In the genomic region with DNA sequence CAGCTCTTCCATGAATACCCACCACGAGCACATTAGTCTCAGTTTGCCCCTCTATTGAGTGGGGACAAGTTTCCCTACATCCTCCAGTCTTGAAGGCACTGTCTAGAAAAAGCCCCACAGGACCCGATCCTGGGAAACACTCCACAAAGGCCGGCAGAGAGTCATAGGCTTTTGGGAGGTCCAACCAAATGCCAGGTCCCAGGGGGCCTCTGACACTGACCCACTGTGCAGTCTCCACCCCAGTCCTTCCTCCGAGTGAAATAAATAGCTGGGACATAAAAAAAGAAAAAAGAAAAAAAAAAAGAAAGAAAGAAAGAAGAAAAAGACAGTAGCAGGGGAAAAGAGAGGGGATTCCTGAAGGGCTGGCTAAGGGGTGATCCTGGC, we compare ENCODE assay signal across 9 mouse cellular contexts. TPM values are rescaled to one million over a fixed set of nuclear protein-coding genes. Genes with fewer than 3 reads are reported as not detected.
DNase-seq lines count a peak whose midpoint lies in the region; ATAC-seq and TF ChIP-seq lines count a peak whose summit lies in the region.
"Had no signal": no experiment of that assay in that cellular context is flagged by ENCODE, and none has a peak within 500 bp of the region (broad histone marks: within the 10 kb centered on the region; RNA-seq: fewer than 3 reads in every experiment).

No protein-coding gene starts in this region.

- no peaks in the 10 kb centered on the region for H3K36me3 ChIP-seq in heart, embryonic 11.5 days (ENCODE audit: control insufficient read depth, insufficient read depth, low read length)
- no peaks in the 10 kb centered on the region for H3K36me3 ChIP-seq in hindbrain, postnatal 0 days (ENCODE audit: insufficient read depth, low read length)
- H3K36me3 ChIP-seq in liver, postnatal 0 days (replicated peaks; ENCODE audit: insufficient read depth, low read length), result no peaks in the 10 kb centered on the region

- peaks cover 17% of the 10 kb centered on the region for H3K27me3 ChIP-seq in heart, embryonic 11.5 days (ENCODE audit: control insufficient read depth, insufficient read depth, low read length)
- H3K27me3 ChIP-seq in hindbrain, postnatal 0 days (ENCODE audit: insufficient read depth, low read length), result no peaks in the 10 kb centered on the region
- peaks cover 21% of the 10 kb centered on the region; the same call in 1 of the 2 replicates for H3K27me3 ChIP-seq in liver, postnatal 0 days (ENCODE audit: insufficient read depth, low read length)

- TF ChIP-seq CTCF in bone marrow, adult 2 months (IDR thresholded peaks at IDR 0.05; ENCODE audit: control insufficient read depth, insufficient read depth, low read length), result no peak
- TF ChIP-seq CTCF in hindbrain, postnatal 0 days (IDR thresholded peaks at IDR 0.05; ENCODE audit: low read depth), result no peak
- TF ChIP-seq CTCF in liver, postnatal 0 days (IDR thresholded peaks at IDR 0.05; ENCODE audit: low read depth), result no peak

- H3K4me1 ChIP-seq in heart, embryonic 11.5 days (ENCODE audit: control insufficient read depth, insufficient read depth, low read length), result peaks cover 27% of the 10 kb centered on the region
- H3K4me1 ChIP-seq in bone marrow, adult 2 months (ENCODE audit: control insufficient read depth, insufficient read depth, low read length), result peaks cover 5% of the 10 kb centered on the region; the same call in 1 of the 2 replicates
- peaks cover 18% of the 10 kb centered on the region for H3K4me1 ChIP-seq in hindbrain, postnatal 0 days (ENCODE audit: insufficient read depth, low read length)
- H3K4me1 ChIP-seq in liver, postnatal 0 days (ENCODE audit: insufficient read depth), result peaks cover 19% of the 10 kb centered on the region

- H3K9ac ChIP-seq in heart, embryonic 11.5 days (ENCODE audit: low read depth, low read length), result no peak overlapping the region
- 0 out of 2 replicates have a peak overlapping the region, but pooled peaks have one; percentile 67 for H3K9ac ChIP-seq in hindbrain, postnatal 0 days (replicated peaks; ENCODE audit: low read length)
- no peak overlapping the region; the same call in 1 of the 2 replicates for H3K9ac ChIP-seq in liver, postnatal 0 days (replicated peaks)

- WGBS in heart, embryonic 11.5 days (ENCODE audit: insufficient replicate concordance), result 56% methylated on average over 4 of the region's 4 CpGs
- WGBS in bone marrow, adult 2 months, result 23% methylated on average over 4 of the region's 4 CpGs
- 14% methylated on average over 4 of the region's 4 CpGs for WGBS in hindbrain, postnatal 0 days
- WGBS in liver, postnatal 0 days (ENCODE audit: insufficient replicate concordance), result 29% methylated on average over 4 of the region's 4 CpGs

- TF ChIP-seq POLR2A in bone marrow, adult 2 months (IDR thresholded peaks at IDR 0.05; ENCODE audit: borderline replicate concordance, control insufficient read depth, low read depth, low read length), result no peak

- ATAC-seq in heart, embryonic 11.5 days (replicated peaks; ENCODE audit: insufficient number of reproducible peaks, low FRiP score, low TSS enrichment), result no peak
- no peak for ATAC-seq in hindbrain, postnatal 0 days
- no peak for ATAC-seq in liver, postnatal 0 days
- no peak for ATAC-seq in megakaryocyte progenitor cell, adult 5-6 weeks (replicated peaks; ENCODE audit: poor library complexity)
- ATAC-seq in megakaryocyte-erythroid progenitor cell, adult 5-6 weeks (replicated peaks; ENCODE audit: low FRiP score, low TSS enrichment, poor library complexity, severe bottlenecking), result no peak

- H3K27ac ChIP-seq in heart, embryonic 11.5 days (ENCODE audit: low read depth, low read length), result no peak overlapping the region
- H3K27ac ChIP-seq in bone marrow, adult 2 months (ENCODE audit: control insufficient read depth, insufficient read depth, low read depth, low read length, poor library complexity), result peak overlapping the region; percentile 26; the same call in 1 of the 2 replicates
- no peak overlapping the region for H3K27ac ChIP-seq in hindbrain, postnatal 0 days
- 0 out of 2 replicates have a peak overlapping the region, but pooled peaks have one; percentile 29 for H3K27ac ChIP-seq in liver, postnatal 0 days (ENCODE audit: low read depth)

- no peak for DNase-seq in heart, postnatal 36 days
- no peak for DNase-seq in hindbrain, postnatal 0 days (ENCODE audit: low spot score)
- DNase-seq in liver, postnatal 0 days, result no peak
- DNase-seq in adrenal gland, adult 8-10 months, result no peak

- peak overlapping the region; percentile 94 for H3K4me2 ChIP-seq in heart, embryonic 11.5 days
- H3K4me2 ChIP-seq in hindbrain, postnatal 0 days (ENCODE audit: low read depth, low read length), result peak overlapping the region; percentile 93
- H3K4me2 ChIP-seq in liver, postnatal 0 days (ENCODE audit: low read depth, low read length), result peak overlapping the region; percentile 84

- TF ChIP-seq EP300 in liver, postnatal 0 days (IDR thresholded peaks at IDR 0.05; ENCODE audit: low read depth), result no peak

- H3K9me3 ChIP-seq in heart, embryonic 11.5 days (replicated peaks; ENCODE audit: control insufficient read depth, low read length), result no peaks in the 10 kb centered on the region
- no peaks in the 10 kb centered on the region for H3K9me3 ChIP-seq in hindbrain, postnatal 0 days (ENCODE audit: low read length)
- H3K9me3 ChIP-seq in liver, postnatal 0 days (ENCODE audit: low read length), result no peaks in the 10 kb centered on the region

- intact Hi-C loops in heart, postnatal 36 days (cut with DNase I), result no loop called here

- peak overlapping the region; percentile 54 for H3K4me3 ChIP-seq in heart, embryonic 11.5 days (ENCODE audit: low read depth, low read length)
- H3K4me3 ChIP-seq in bone marrow, adult 2 months (replicated peaks; ENCODE audit: control insufficient read depth, low read depth, low read length), result no peak overlapping the region
- H3K4me3 ChIP-seq in hindbrain, postnatal 0 days (ENCODE audit: low read length), result peak overlapping the region; percentile 50
- H3K4me3 ChIP-seq in liver, postnatal 0 days (ENCODE audit: low read depth, low read length), result peak overlapping the region; percentile 51
- H3K4me3 ChIP-seq: myocyte had no signal

RNA-seq across cellular contexts. Expression of a gene that starts 0.8 kb away (rescaled TPM):
- 6.8 and 8.6 TPM in 2 replicates for polyA plus RNA-seq in heart, embryonic 11.5 days (2014; fragmentation: Nextera tagmentation; extraction: Ambion mirVana)
- total RNA-seq in heart, postnatal 36 days (2021), result 1 to 10 TPM; 2.1 to 3.8 TPM
- polyA plus RNA-seq in bone marrow, adult 2 months (2011; ENCODE audit: insufficient read depth, insufficient read length, low replicate concordance, missing spikeins), result 7.8 and 20.2 TPM in 2 replicates
- total RNA-seq in hindbrain, postnatal 0 days (2014; rRNA removed), result 15.0 and 15.7 TPM in 2 replicates
- 22.7 and 24.2 TPM in 2 replicates for polyA plus RNA-seq in hindbrain, postnatal 0 days (2015; fragmentation: Nextera tagmentation; extraction: Ambion mirVana)
- polyA plus RNA-seq in liver, postnatal 0 days (2015; fragmentation: Nextera tagmentation; extraction: Ambion mirVana), result 4.0 and 4.8 TPM in 2 replicates
- 3.5 and 5.5 TPM in 2 replicates for total RNA-seq in megakaryocyte progenitor cell, adult 5-6 weeks (2015)
- total RNA-seq in megakaryocyte progenitor cell, adult 5-6 weeks (2017), result 5.2 and 5.5 TPM in 2 replicates
- 1 to 10 TPM; 3.7 to 6.6 (median 3.9) TPM for total RNA-seq in adrenal gland, adult 8-10 months (2022)
- total RNA-seq in megakaryocyte-erythroid progenitor cell, adult 5-6 weeks (2014; fragmentation: Nextera tagmentation), result 3.2 and 4.9 TPM in 2 replicates
- total RNA-seq in megakaryocyte-erythroid progenitor cell, adult 5-6 weeks (2017), result 3.4 and 5.2 TPM in 2 replicates

RNA-seq across cellular contexts. Expression of a gene that starts 52.2 kb away (rescaled TPM):
- polyA plus RNA-seq in heart, embryonic 11.5 days (2014; fragmentation: Nextera tagmentation; extraction: Ambion mirVana), result 255 and 322 TPM in 2 replicates
- total RNA-seq in heart, postnatal 36 days (2021), result 10 to 100 TPM; 85.9 to 93.8 TPM
- polyA plus RNA-seq in bone marrow, adult 2 months (2011; ENCODE audit: insufficient read depth, insufficient read length, low replicate concordance, missing spikeins), result 342 and 464 TPM in 2 replicates
- 337 and 384 TPM in 2 replicates for total RNA-seq in hindbrain, postnatal 0 days (2014; rRNA removed)
- 371 and 412 TPM in 2 replicates for polyA plus RNA-seq in hindbrain, postnatal 0 days (2015; fragmentation: Nextera tagmentation; extraction: Ambion mirVana)
- polyA plus RNA-seq in liver, postnatal 0 days (2015; fragmentation: Nextera tagmentation; extraction: Ambion mirVana), result 146 and 157 TPM in 2 replicates
- total RNA-seq in megakaryocyte progenitor cell, adult 5-6 weeks (2015), result 183 and 217 TPM in 2 replicates
- 513 and 628 TPM in 2 replicates for total RNA-seq in megakaryocyte progenitor cell, adult 5-6 weeks (2017)
- total RNA-seq in adrenal gland, adult 8-10 months (2022), result 100 to 1,000 TPM; 207 to 451 (median 331) TPM
- total RNA-seq in megakaryocyte-erythroid progenitor cell, adult 5-6 weeks (2014; fragmentation: Nextera tagmentation), result 450 and 540 TPM in 2 replicates
- 724 and 794 TPM in 2 replicates for total RNA-seq in megakaryocyte-erythroid progenitor cell, adult 5-6 weeks (2017)

RNA-seq across cellular contexts. Expression of a gene that starts 52.5 kb away (rescaled TPM):
- 23.5 and 25.7 TPM in 2 replicates for polyA plus RNA-seq in heart, embryonic 11.5 days (2014; fragmentation: Nextera tagmentation; extraction: Ambion mirVana)
- total RNA-seq in heart, postnatal 36 days (2021), result 10 to 100 TPM; 21.0 to 28.1 TPM
- polyA plus RNA-seq in bone marrow, adult 2 months (2011; ENCODE audit: insufficient read depth, insufficient read length, low replicate concordance, missing spikeins), result 13.8 and 14.7 TPM in 2 replicates
- total RNA-seq in hindbrain, postnatal 0 days (2014; rRNA removed), result 48.8 and 54.5 TPM in 2 replicates
- polyA plus RNA-seq in hindbrain, postnatal 0 days (2015; fragmentation: Nextera tagmentation; extraction: Ambion mirVana), result 39.1 and 42.2 TPM in 2 replicates
- 14.4 and 14.9 TPM in 2 replicates for polyA plus RNA-seq in liver, postnatal 0 days (2015; fragmentation: Nextera tagmentation; extraction: Ambion mirVana)
- 8.5 and 10.2 TPM in 2 replicates for total RNA-seq in megakaryocyte progenitor cell, adult 5-6 weeks (2015)
- 22.2 and 33.8 TPM in 2 replicates for total RNA-seq in megakaryocyte progenitor cell, adult 5-6 weeks (2017)
- total RNA-seq in adrenal gland, adult 8-10 months (2022), result 10 to 100 TPM; 19.8 to 31.3 (median 24.4) TPM
- total RNA-seq in megakaryocyte-erythroid progenitor cell, adult 5-6 weeks (2014; fragmentation: Nextera tagmentation), result 12.7 and 33.4 TPM in 2 replicates
- total RNA-seq in megakaryocyte-erythroid progenitor cell, adult 5-6 weeks (2017), result 22.3 and 25.9 TPM in 2 replicates

Comparison
In these comparisons a context has a peak if more than half of its experiments do, and no peak if none do; other contexts are left out.
1. H3K27ac ChIP-seq: peak in bone marrow, adult 2 months (single experiment) and liver, postnatal 0 days (single experiment); none in heart, embryonic 11.5 days (single experiment) and hindbrain, postnatal 0 days (single experiment).
2. Peak in every context shown above with its lines, with median percentiles within 50 percentile points of each other: H3K4me2 ChIP-seq.